Mouse (Mus musculus): Measurements from ENCODE around the gene Cma2. TPM values are rescaled to one million over a fixed set of nuclear protein-coding genes. Genes with fewer than 3 reads are reported as not detected.

The Cma2 gene
- not detected in 2 replicates for polyA plus RNA-seq (2012; rRNA removed)

- Histone ChIP-seq H3K27ac (ENCODE audit: control insufficient read depth, insufficient read depth, low read depth, low read length) (no peak within 1 kb of the TSS), H3K4me3 (ENCODE audit: control insufficient read depth, low read depth, low read length) (no peak within 1 kb of the TSS), H3K4me1 (ENCODE audit: control insufficient read depth, insufficient read depth, low read length) (no peaks in the 10 kb centered on the region), H3K27me3 (ENCODE audit: control insufficient read depth, insufficient read depth, low read length) (no peaks in the 10 kb centered on the region), H3K36me3 (ENCODE audit: control insufficient read depth, insufficient read depth, low read length) (no peaks in the 10 kb centered on the region)
- TF ChIP-seq CTCF (IDR thresholded peaks at IDR 0.05; ENCODE audit: control insufficient read depth, insufficient read depth, insufficient replicate concordance, low read depth, low read length) (no peak), POLR2A (IDR thresholded peaks at IDR 0.05; ENCODE audit: control insufficient read depth, low read depth, low read length) (no peak)
Measured at GRCm38 (mm10) chr14:55950346-55951030, at the start of gene Cma2. TSS of gene Cma2 (plus strand) at chr14:55950980.

GRCm38 (mm10) chr14:55905518-55905917, 45.3 kb upstream of the Cma2 start:
- TF ChIP-seq POLR2A (IDR thresholded peaks at IDR 0.05; ENCODE audit: control insufficient read depth, low read depth, low read length) (no peak), CTCF (IDR thresholded peaks at IDR 0.05; ENCODE audit: control insufficient read depth, insufficient read depth, insufficient replicate concordance, low read depth, low read length) (no peak)
- no peaks in the 10 kb centered on the region for H3K36me3 ChIP-seq (ENCODE audit: control insufficient read depth, insufficient read depth, low read length)
- H3K4me3 ChIP-seq (ENCODE audit: control insufficient read depth, low read depth, low read length) = no peak overlapping the region
- peaks cover 3% of the 10 kb centered on the region; the same call in 1 of the 2 replicates for H3K4me1 ChIP-seq (ENCODE audit: control insufficient read depth, insufficient read depth, low read length)
- no peak overlapping the region for H3K27ac ChIP-seq (ENCODE audit: control insufficient read depth, insufficient read depth, low read depth, low read length)
- no peaks in the 10 kb centered on the region for H3K27me3 ChIP-seq (ENCODE audit: control insufficient read depth, insufficient read depth, low read length)

GRCm38 (mm10) chr14:55913406-55913805, 37.4 kb upstream of the Cma2 start:
- Histone ChIP-seq H3K4me1 (ENCODE audit: control insufficient read depth, insufficient read depth, low read length) (no peaks in the 10 kb centered on the region), H3K4me3 (ENCODE audit: control insufficient read depth, low read depth, low read length) (no peak overlapping the region), H3K36me3 (ENCODE audit: control insufficient read depth, insufficient read depth, low read length) (no peaks in the 10 kb centered on the region), H3K27ac (ENCODE audit: control insufficient read depth, insufficient read depth, low read depth, low read length) (no peak overlapping the region), H3K27me3 (ENCODE audit: control insufficient read depth, insufficient read depth, low read length) (no peaks in the 10 kb centered on the region)
- TF ChIP-seq POLR2A (IDR thresholded peaks at IDR 0.05; ENCODE audit: control insufficient read depth, low read depth, low read length) (no peak), CTCF (IDR thresholded peaks at IDR 0.05; ENCODE audit: control insufficient read depth, insufficient read depth, insufficient replicate concordance, low read depth, low read length) (no peak)

GRCm38 (mm10) chr14:55918240-55919082, 32.3 kb upstream of the Cma2 start:
- H3K27me3 ChIP-seq (ENCODE audit: control insufficient read depth, insufficient read depth, low read length) = no peaks in the 10 kb centered on the region
- H3K27ac ChIP-seq (ENCODE audit: control insufficient read depth, insufficient read depth, low read depth, low read length) = no peak overlapping the region
- H3K4me1 ChIP-seq (ENCODE audit: control insufficient read depth, insufficient read depth, low read length) = no peaks in the 10 kb centered on the region
- no peak overlapping the region for H3K4me3 ChIP-seq (ENCODE audit: control insufficient read depth, low read depth, low read length)
- TF ChIP-seq CTCF (IDR thresholded peaks at IDR 0.05; ENCODE audit: control insufficient read depth, insufficient read depth, insufficient replicate concordance, low read depth, low read length) (peak; percentile 22; the same call in 1 of the 2 replicates), POLR2A (IDR thresholded peaks at IDR 0.05; ENCODE audit: control insufficient read depth, low read depth, low read length) (no peak)
- H3K36me3 ChIP-seq (ENCODE audit: control insufficient read depth, insufficient read depth, low read length) = no peaks in the 10 kb centered on the region

- no peaks in the 10 kb centered on the region for H3K36me3 ChIP-seq (ENCODE audit: control insufficient read depth, insufficient read depth, low read length)
- no peak for TF ChIP-seq CTCF (IDR thresholded peaks at IDR 0.05; ENCODE audit: control insufficient read depth, insufficient read depth, insufficient replicate concordance, low read depth, low read length)
- TF ChIP-seq POLR2A (IDR thresholded peaks at IDR 0.05; ENCODE audit: control insufficient read depth, low read depth, low read length) = no peak
- no peak overlapping the region for H3K27ac ChIP-seq (ENCODE audit: control insufficient read depth, insufficient read depth, low read depth, low read length)
Measured at GRCm38 (mm10) chr14:55922475-55923232, 28.1 kb upstream of the Cma2 start.

GRCm38 (mm10) chr14:55926847-55927246, 23.9 kb upstream of the Cma2 start:
- peaks cover 4% of the 10 kb centered on the region for H3K4me1 ChIP-seq (ENCODE audit: control insufficient read depth, insufficient read depth, low read length)
- no peak overlapping the region for H3K4me3 ChIP-seq (ENCODE audit: control insufficient read depth, low read depth, low read length)
- TF ChIP-seq POLR2A (IDR thresholded peaks at IDR 0.05; ENCODE audit: control insufficient read depth, low read depth, low read length) (no peak), CTCF (IDR thresholded peaks at IDR 0.05; ENCODE audit: control insufficient read depth, insufficient read depth, insufficient replicate concordance, low read depth, low read length) (no peak)
- H3K27ac ChIP-seq (ENCODE audit: control insufficient read depth, insufficient read depth, low read depth, low read length) = no peak overlapping the region
- no peaks in the 10 kb centered on the region for H3K36me3 ChIP-seq (ENCODE audit: control insufficient read depth, insufficient read depth, low read length)
- H3K27me3 ChIP-seq (ENCODE audit: control insufficient read depth, insufficient read depth, low read length) = no peaks in the 10 kb centered on the region

More at GRCm38 (mm10) chr14:55922475-55923232, 28.1 kb upstream of the Cma2 start:
- Histone ChIP-seq H3K27me3 (ENCODE audit: control insufficient read depth, insufficient read depth, low read length) (no peaks in the 10 kb centered on the region), H3K4me3 (ENCODE audit: control insufficient read depth, low read depth, low read length) (no peak overlapping the region), H3K4me1 (ENCODE audit: control insufficient read depth, insufficient read depth, low read length) (no peaks in the 10 kb centered on the region)

Measured in testis, adult 2 months (tissue).